Mouse (Mus musculus) right cerebral cortex, postnatal 4 days (tissue): ENCODE data around the gene Nmnat3.
"Not testable (repeated sequence)": the region's sequence is repeated elsewhere in the genome, so short reads cannot be mapped to it uniquely, and the experiment has no call there.

ENCODE experiments used
- DNase-seq: peaks from one replicate; pipeline ENCODE4 v3.0.0-alpha.2; 2022

The Nmnat3 gene

GRCm38 (mm10) chr9:98287135-98287534 is at the start of gene Nmnat3:
Gene Nmnat3 (plus strand): TSS chr9:98287435.
- not testable (repeated sequence) for DNase-seq

- no peak for DNase-seq
These were observed 43.8 kb upstream of the Nmnat3 start for GRCm38 (mm10) chr9:98243481-98243880.

GRCm38 (mm10) chr9:98244223-98244622 is 43.0 kb upstream of the Nmnat3 start:
- peak; percentile 66 for DNase-seq

- no peak for DNase-seq
These were observed 42.0 kb upstream of the Nmnat3 start for GRCm38 (mm10) chr9:98245226-98245625.

GRCm38 (mm10) chr9:98246351-98246750 is 40.9 kb upstream of the Nmnat3 start:
- DNase-seq, result no peak

GRCm38 (mm10) chr9:98260210-98260609 is 27.0 kb upstream of the Nmnat3 start:
- DNase-seq, result no peak

- peak; percentile 16 for DNase-seq
These were observed 25.7 kb upstream of the Nmnat3 start for GRCm38 (mm10) chr9:98261461-98262011.

- no peak for DNase-seq
These were observed 22.3 kb upstream of the Nmnat3 start for GRCm38 (mm10) chr9:98264916-98265315.

GRCm38 (mm10) chr9:98272734-98273133 is 14.5 kb upstream of the Nmnat3 start:
- DNase-seq, result no peak

GRCm38 (mm10) chr9:98275080-98275479 is 12.2 kb upstream of the Nmnat3 start:
- DNase-seq, result no peak

GRCm38 (mm10) chr9:98280162-98280561 is 7.1 kb upstream of the Nmnat3 start:
- DNase-seq, result no peak

GRCm38 (mm10) chr9:98285606-98286301 is 1.5 kb upstream of the Nmnat3 start:
- no peak for DNase-seq

GRCm38 (mm10) chr9:98289665-98290064 is 2.4 kb downstream of the Nmnat3 start:
- DNase-seq, result no peak

- no peak for DNase-seq
These were observed 3.4 kb downstream of the Nmnat3 start for GRCm38 (mm10) chr9:98290591-98290990.

GRCm38 (mm10) chr9:98296383-98297201 is 9.4 kb downstream of the Nmnat3 start:
- peak; percentile 72 for DNase-seq

- no peak for DNase-seq
These were observed 10.2 kb downstream of the Nmnat3 start for GRCm38 (mm10) chr9:98297234-98297936.

- DNase-seq, result no peak
These were observed 10.8 kb downstream of the Nmnat3 start for GRCm38 (mm10) chr9:98297937-98298595.

- DNase-seq, result no peak
These were observed 11.5 kb downstream of the Nmnat3 start for GRCm38 (mm10) chr9:98298761-98299160.

- no peak for DNase-seq
These were observed 12.0 kb downstream of the Nmnat3 start for GRCm38 (mm10) chr9:98299235-98299634.

- DNase-seq, result no peak
These were observed 13.3 kb downstream of the Nmnat3 start for GRCm38 (mm10) chr9:98300582-98300981.

- DNase-seq, result no peak
These were observed 19.8 kb downstream of the Nmnat3 start for GRCm38 (mm10) chr9:98307011-98307410.

GRCm38 (mm10) chr9:98311316-98311965 is 24.2 kb downstream of the Nmnat3 start:
- DNase-seq, result no peak
